Mouse (Mus musculus): ENCODE data around the gene Rft1.

DNA sequence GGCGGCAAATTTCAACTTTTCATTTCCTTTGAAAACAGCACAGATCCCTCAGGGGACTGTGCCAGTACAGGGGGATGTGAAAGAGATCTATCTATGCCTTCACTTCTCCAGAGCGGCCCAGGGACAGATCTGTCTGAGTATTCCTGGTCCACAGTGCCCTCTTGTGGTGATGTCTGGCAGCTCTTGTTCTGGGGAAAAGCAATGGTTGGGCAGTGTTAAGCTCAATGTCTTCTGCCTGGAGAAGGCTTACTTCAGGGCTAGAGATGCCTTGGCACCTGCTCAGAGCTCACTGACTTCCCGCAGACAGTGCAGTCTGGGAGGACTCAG is 17.8 kb downstream of the Rft1 start:
- TF ChIP-seq CTCF (conservative IDR thresholded peaks at IDR 0.05; ENCODE audit: low read length), result peak; percentile 85
- TF ChIP-seq NANOG (IDR thresholded peaks at IDR 0.05; ENCODE audit: borderline replicate concordance, low read length), result no peak

Measured in E14TG2a.4 (cell line).